Mouse (Mus musculus) megakaryocyte progenitor cell, adult 5-6 weeks (primary cell): ENCODE measurements around the gene Defb35. TPM values are rescaled to one million over a fixed set of nuclear protein-coding genes. Genes with fewer than 3 reads are reported as not detected.
"Not testable (repeated sequence)": the region's sequence is repeated elsewhere in the genome, so short reads cannot be mapped to it uniquely, and the experiment has no call there.

Source experiments
- ATAC-seq: replicated peaks from 2 replicates; pipeline ENCODE4 v1.8.0; 2016; ENCODE audit warnings: mild to moderate bottlenecking, moderate TSS enrichment, inconsistent platforms; ENCODE audit not compliant: poor library complexity
- total RNA-seq, 2 experiments: library from RNA; stranded (forward) in 1 of 2; stranded (reverse) in 1 of 2; fragments of 157-497, 149-512 nt in 1 of 2; fragments of 200-1000 nt in 1 of 2; gene quantifications; 2 replicates each; pipeline versions ENCODE4 v1.2.3 to v1.2.4; 2015 to 2017

The Defb35 gene
- not detected in 2 replicates for total RNA-seq (2015)
- not detected in 2 replicates for total RNA-seq (2017)

GRCm38 (mm10) chr8:21938052-21938451, at the start of gene Defb35:
TSS of gene Defb35 (plus strand) at chr8:21938352.
- ATAC-seq, result not testable (repeated sequence)

GRCm38 (mm10) chr8:21906290-21906689, 31.9 kb upstream of the Defb35 start, which contains the start of gene Defb11:
TSS of gene Defb11 (minus strand) at chr8:21906412.
- not testable (repeated sequence) for ATAC-seq

- no peak for ATAC-seq
These were observed 26.2 kb upstream of the Defb35 start for GRCm38 (mm10) chr8:21911931-21912330.

GRCm38 (mm10) chr8:21912554-21912953, 25.6 kb upstream of the Defb35 start:
- no peak for ATAC-seq

- no peak for ATAC-seq
These were observed 22.5 kb upstream of the Defb35 start for GRCm38 (mm10) chr8:21915625-21916024.

- ATAC-seq, result not testable (repeated sequence)
These were observed 7.4 kb upstream of the Defb35 start for GRCm38 (mm10) chr8:21930754-21931153.

GRCm38 (mm10) chr8:21932610-21933009, 5.5 kb upstream of the Defb35 start, which contains the start of gene Defb15:
TSS of gene Defb15 (minus strand) at chr8:21932710.
- no peak for ATAC-seq

- ATAC-seq, result no peak
These were observed 8.3 kb downstream of the Defb35 start, which contains the start of gene Defb13 for GRCm38 (mm10) chr8:21946462-21946861. TSS of gene Defb13 (plus strand) at chr8:21946762.

- no peak for ATAC-seq
These were observed 9.3 kb downstream of the Defb35 start for GRCm38 (mm10) chr8:21947311-21948017.

GRCm38 (mm10) chr8:21955321-21955720, 17.2 kb downstream of the Defb35 start:
- peak; percentile 75 for ATAC-seq

- no peak for ATAC-seq
These were observed 18.2 kb downstream of the Defb35 start for GRCm38 (mm10) chr8:21956336-21956735.

GRCm38 (mm10) chr8:21958414-21958813, 20.3 kb downstream of the Defb35 start, which contains the start of gene Fam90a1a:
TSS of gene Fam90a1a (plus strand) at chr8:21958714.
- no peak for ATAC-seq

GRCm38 (mm10) chr8:21966646-21967045, 28.5 kb downstream of the Defb35 start:
- no peak for ATAC-seq

- ATAC-seq, result no peak
These were observed 31.3 kb downstream of the Defb35 start, which contains the start of gene Ccdc70 for GRCm38 (mm10) chr8:21969475-21969874. TSS of gene Ccdc70 (plus strand) at chr8:21969775.

GRCm38 (mm10) chr8:21978193-21978592, 40.0 kb downstream of the Defb35 start:
- no peak for ATAC-seq

GRCm38 (mm10) chr8:21981664-21982337, 43.6 kb downstream of the Defb35 start:
- ATAC-seq, result no peak

Other genes with a start within 250 kb of the Defb35 start
- not detected in 2 replicates for gene AY761184, start 234.7 kb upstream of the Defb35 start, total RNA-seq (2015)
- gene AY761184, start 234.7 kb upstream of the Defb35 start, total RNA-seq (2017), result not detected in 2 replicates
- gene Defa24, start 203.9 kb upstream of the Defb35 start, total RNA-seq (2015), result not detected in 2 replicates
- gene Defa24, start 203.9 kb upstream of the Defb35 start, total RNA-seq (2017), result not detected in 2 replicates
- not detected in 2 replicates for gene Defb50, start 114.8 kb upstream of the Defb35 start, total RNA-seq (2015)
- not detected in 2 replicates for gene Defb50, start 114.8 kb upstream of the Defb35 start, total RNA-seq (2017)
- not detected in 2 replicates for gene Defb2, start 98.4 kb upstream of the Defb35 start, total RNA-seq (2015)
- gene Defb2, start 98.4 kb upstream of the Defb35 start, total RNA-seq (2017), result not detected in 2 replicates
- not detected in 2 replicates for gene Defb10, start 79.5 kb upstream of the Defb35 start, total RNA-seq (2015)
- gene Defb10, start 79.5 kb upstream of the Defb35 start, total RNA-seq (2017), result not detected in 2 replicates
- gene Defb9, start 52.9 kb upstream of the Defb35 start, total RNA-seq (2015), result not detected in 2 replicates
- not detected in 2 replicates for gene Defb9, start 52.9 kb upstream of the Defb35 start, total RNA-seq (2017)
- gene Defb11, start 31.9 kb upstream of the Defb35 start, total RNA-seq (2015), result not detected in 2 replicates
- gene Defb11, start 31.9 kb upstream of the Defb35 start, total RNA-seq (2017), result not detected in 2 replicates
- gene Defb15, start 5.6 kb upstream of the Defb35 start, total RNA-seq (2015), result not detected in 2 replicates
- gene Defb15, start 5.6 kb upstream of the Defb35 start, total RNA-seq (2017), result not detected in 2 replicates
- gene Defb13, start 8.4 kb downstream of the Defb35 start, total RNA-seq (2015), result not detected in 2 replicates
- not detected in 2 replicates for gene Defb13, start 8.4 kb downstream of the Defb35 start, total RNA-seq (2017)
- not detected in 2 replicates for gene Fam90a1a, start 20.4 kb downstream of the Defb35 start, total RNA-seq (2015)
- gene Fam90a1a, start 20.4 kb downstream of the Defb35 start, total RNA-seq (2017), result not detected in 2 replicates
- not detected in 2 replicates for gene Ccdc70, start 31.4 kb downstream of the Defb35 start, total RNA-seq (2015)
- not detected in 2 replicates for gene Ccdc70, start 31.4 kb downstream of the Defb35 start, total RNA-seq (2017)
- gene Atp7b, start 122.0 kb downstream of the Defb35 start, total RNA-seq (2015), result 3.6 and 5.1 TPM in 2 replicates
- gene Atp7b, start 122.0 kb downstream of the Defb35 start, total RNA-seq (2017), result 2.1 and 3.9 TPM in 2 replicates
- 11.2 and 11.8 TPM in 2 replicates for gene Alg11, start 122.4 kb downstream of the Defb35 start, total RNA-seq (2015)
- 11.4 and 15.4 TPM in 2 replicates for gene Alg11, start 122.4 kb downstream of the Defb35 start, total RNA-seq (2017)
- gene Nek5, start 186.7 kb downstream of the Defb35 start, total RNA-seq (2015), result not detected in 2 replicates
- not detected in 2 replicates for gene Nek5, start 186.7 kb downstream of the Defb35 start, total RNA-seq (2017)
- 2.3 and 3.7 TPM in 2 replicates for gene Nek3, start 228.1 kb downstream of the Defb35 start, total RNA-seq (2015)
- gene Nek3, start 228.1 kb downstream of the Defb35 start, total RNA-seq (2017), result 2.8 and 5.0 TPM in 2 replicates
- gene Ckap2, start 247.5 kb downstream of the Defb35 start, total RNA-seq (2015), result 44.7 and 46.0 TPM in 2 replicates
- gene Ckap2, start 247.5 kb downstream of the Defb35 start, total RNA-seq (2017), result 33.6 and 36.4 TPM in 2 replicates